Mouse (Mus musculus) mammary gland, adult 2 months (tissue): ENCODE data around the gene Ak9. TPM values are rescaled to one million over a fixed set of nuclear protein-coding genes. Genes with fewer than 3 reads are reported as not detected.

Experiments used
- polyA plus RNA-seq: library from polyadenylated mRNA; depleted of rRNA; stranded (reverse); fragments of >200 nt; gene quantifications from 2 replicates; pipeline ENCODE4 v1.2.3, GENCODE M21; 2012; ENCODE audit warnings: low replicate concordance; rRNA removed

The Ak9 gene
- not detected in 2 replicates for polyA plus RNA-seq

DNA sequence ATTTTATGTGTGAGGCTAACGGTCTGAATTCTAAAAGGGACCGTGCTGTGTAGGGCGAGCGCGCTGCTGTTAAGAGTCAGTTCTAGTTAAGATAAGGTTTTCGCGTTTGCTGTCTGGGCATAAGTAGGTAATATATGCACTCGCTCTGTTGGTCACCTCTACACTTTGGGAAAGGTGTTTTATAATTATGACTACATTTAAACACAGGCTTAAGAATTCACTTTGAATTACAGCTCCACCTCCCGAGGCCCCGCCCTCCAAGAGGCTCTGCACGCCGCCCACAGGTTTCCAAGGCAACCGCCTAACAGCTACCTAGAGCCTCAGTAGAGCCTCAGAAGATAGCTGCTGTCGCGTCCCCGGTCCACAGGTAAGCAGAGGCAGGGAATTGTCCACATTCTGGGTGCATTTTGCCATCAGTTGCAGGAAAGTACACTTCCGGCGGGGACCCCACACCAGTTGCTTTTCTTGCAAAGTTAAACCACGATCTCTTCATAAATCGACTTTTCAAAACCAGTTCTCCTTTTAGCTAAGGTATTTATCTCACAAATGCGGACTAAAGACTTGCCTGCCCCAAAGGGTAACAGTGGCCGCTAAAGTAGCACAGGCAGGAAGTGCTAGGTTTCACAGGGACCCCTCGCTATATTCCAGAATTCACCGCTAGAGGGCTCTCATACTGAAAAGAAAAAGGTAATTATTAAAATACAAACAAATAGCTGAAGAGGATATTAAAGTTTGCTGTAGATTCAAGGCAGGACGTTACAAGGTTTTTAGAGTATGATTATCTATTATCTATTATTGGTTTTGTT lies at the start of gene Ak9:
Gene Ak9, plus strand, starts transcription at position 342 of the 806 bp plus-strand sequence.

GRCm38 (mm10) chr10:41302689-41303431 lies 920 bp upstream of the Ak9 start, which contains the start of gene Fig4:
Gene Fig4 (minus strand): TSS chr10:41303260.

DNA sequence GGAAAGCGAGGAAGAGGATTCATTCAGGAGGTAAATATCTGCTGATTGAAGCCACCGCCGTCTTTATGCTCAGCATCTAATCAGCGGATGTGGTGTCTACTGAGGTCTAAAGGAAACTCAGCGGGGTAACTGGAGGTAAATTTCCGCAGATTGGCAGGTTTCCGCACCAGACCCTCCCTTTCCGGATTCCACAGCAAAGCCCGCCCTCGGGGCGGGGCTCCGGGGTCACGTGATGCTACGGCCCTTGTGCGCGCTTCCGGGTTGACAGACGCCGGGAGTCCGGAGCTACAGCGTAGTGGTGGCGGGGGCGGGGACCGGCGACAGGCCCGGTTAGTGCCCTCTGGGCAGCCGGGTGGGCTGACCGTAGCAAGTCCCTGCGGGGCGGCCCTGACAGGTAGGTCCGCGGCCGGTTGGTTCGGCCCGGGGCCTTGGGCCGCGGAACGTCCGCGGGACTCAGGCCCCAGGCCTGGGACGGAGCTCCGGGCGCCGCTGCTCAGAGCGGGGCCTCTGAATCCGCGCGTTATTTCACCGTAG lies 146.4 kb downstream of the Ak9 start, which contains the start of gene Zbtb24:
Gene Zbtb24, plus strand, starts transcription at position 247 of the 534 bp plus-strand sequence.

GRCm38 (mm10) chr10:41476171-41477017 lies 172.6 kb downstream of the Ak9 start, which contains the start of gene Mical1:
Gene Mical1 (plus strand): TSS chr10:41476314.

Other genes starting within 250 kb of the Ak9 start
- not detected in 2 replicates for gene Gpr6, start 231.7 kb upstream of the Ak9 start, polyA plus RNA-seq
- gene Fig4, start 720 bp upstream of the Ak9 start, polyA plus RNA-seq, result 9.1 and 14.3 TPM in 2 replicates
- gene Zbtb24, start 146.4 kb downstream of the Ak9 start, polyA plus RNA-seq, result 16.6 and 17.3 TPM in 2 replicates
- 61.2 and 78.8 TPM in 2 replicates for gene Mical1, start 172.3 kb downstream of the Ak9 start, polyA plus RNA-seq
- 62.2 and 72.4 TPM in 2 replicates for gene Smpd2, start 186.4 kb downstream of the Ak9 start, polyA plus RNA-seq
- gene Ppil6, start 186.5 kb downstream of the Ak9 start, polyA plus RNA-seq, result 0.17 and 0.29 TPM in 2 replicates
- 291 and 680 TPM in 2 replicates for gene Cd164, start 215.4 kb downstream of the Ak9 start, polyA plus RNA-seq